Mouse (Mus musculus) heart, embryonic 10.5 days (tissue): ENCODE data around the gene Xrcc4. TPM values are rescaled to one million over a fixed set of nuclear protein-coding genes. Genes with fewer than 3 reads are reported as not detected.
"Not testable (repeated sequence)": the region's sequence is repeated elsewhere in the genome, so short reads cannot be mapped to it uniquely, and the experiment has no call there.

Experiments
- DNase-seq: peaks from one replicate; pipeline ENCODE4 v3.0.0-alpha.2; 2017; ENCODE audit warnings: low spot score
- H3K27ac ChIP-seq: fragments of 300-500 bp; sonication (generic); 2 replicates; pipeline ENCODE4 v1.5.1; 2016; ENCODE audit warnings: mild to moderate bottlenecking
- H3K27me3 ChIP-seq: fragments of 300-500 bp; sonication (generic); 2 replicates; pipeline ENCODE4 v1.6.1; 2016; ENCODE audit warnings: mild to moderate bottlenecking; ENCODE audit not compliant: poor library complexity, insufficient read depth, severe bottlenecking
- H3K36me3 ChIP-seq: fragments of 300-500 bp; sonication (generic); 2 replicates; pipeline ENCODE4 v1.6.1; 2016; ENCODE audit warnings: mild to moderate bottlenecking, moderate library complexity
- H3K4me1 ChIP-seq: fragments of 300-500 bp; sonication (generic); 2 replicates; pipeline ENCODE4 v1.6.1; 2016; ENCODE audit warnings: mild to moderate bottlenecking
- H3K4me3 ChIP-seq: fragments of 300-500 bp; sonication (generic); 2 replicates; pipeline ENCODE4 v1.5.1; 2016; ENCODE audit warnings: mild to moderate bottlenecking, moderate library complexity
- H3K9me3 ChIP-seq: fragments of 300-500 bp; sonication (generic); 2 replicates; pipeline ENCODE4 v1.6.1; 2016; ENCODE audit warnings: mild to moderate bottlenecking, moderate library complexity
- WGBS: fragments of 180-500 bp; shearing (Covaris S2); methylation state at CpG from one replicate; pipeline ENCODE4 v1.1.7; 2016; 5-methylcytosine and 5-hydroxymethylcytosine counted together
- polyA plus RNA-seq: library from polyadenylated mRNA; unstranded; fragments of >200 nt; fragmentation: Nextera tagmentation; extraction: Ambion mirVana; gene quantifications from 2 replicates; pipeline ENCODE4 v1.2.1, GENCODE M21; 2016

The Xrcc4 gene
- polyA plus RNA-seq, 1 experiment from 2014 or later, result 15.4 TPM

DNA sequence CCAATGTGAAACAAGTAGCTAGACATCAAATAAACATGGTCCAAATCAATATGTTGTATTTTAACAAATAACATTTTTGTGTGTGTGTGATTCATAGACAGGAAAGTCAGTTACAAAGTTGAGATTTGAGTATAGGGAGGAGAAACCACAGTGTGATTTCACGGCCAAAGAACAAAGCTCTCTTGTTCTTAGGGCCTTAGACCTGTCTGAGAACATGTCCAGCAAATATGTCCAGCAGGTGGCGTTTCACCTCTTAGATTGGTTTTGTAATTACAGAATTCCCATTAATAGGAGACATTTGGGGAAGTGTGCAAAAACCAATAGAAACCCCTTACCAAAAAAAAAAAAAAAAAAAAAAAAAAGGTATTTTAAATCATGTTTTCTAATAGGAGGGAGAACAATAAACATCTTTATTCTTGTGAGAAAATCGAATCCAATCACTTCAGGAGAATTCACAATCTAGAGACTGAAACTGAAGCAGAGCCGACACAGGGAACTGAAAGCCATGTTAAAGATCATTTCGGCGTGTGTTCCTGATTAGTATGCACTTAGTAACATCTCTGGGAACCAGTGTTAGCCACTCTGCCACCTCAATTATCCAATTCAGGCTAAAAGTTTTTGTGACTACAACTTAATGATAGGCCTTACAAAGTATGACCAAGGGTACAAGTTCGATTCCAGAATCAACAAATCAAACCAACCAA lies 310.0 kb downstream of the Xrcc4 start:
- Histone ChIP-seq H3K36me3 (no peaks in the 10 kb centered on the region), H3K4me3 (no peak overlapping the region), H3K9me3 (no peaks in the 10 kb centered on the region), H3K4me1 (no peaks in the 10 kb centered on the region), H3K27ac (no peak overlapping the region), H3K27me3 (no peaks in the 10 kb centered on the region)
- peak; percentile 80 for DNase-seq
- 59% methylated on average over 7 of the region's 7 CpGs for WGBS

DNA sequence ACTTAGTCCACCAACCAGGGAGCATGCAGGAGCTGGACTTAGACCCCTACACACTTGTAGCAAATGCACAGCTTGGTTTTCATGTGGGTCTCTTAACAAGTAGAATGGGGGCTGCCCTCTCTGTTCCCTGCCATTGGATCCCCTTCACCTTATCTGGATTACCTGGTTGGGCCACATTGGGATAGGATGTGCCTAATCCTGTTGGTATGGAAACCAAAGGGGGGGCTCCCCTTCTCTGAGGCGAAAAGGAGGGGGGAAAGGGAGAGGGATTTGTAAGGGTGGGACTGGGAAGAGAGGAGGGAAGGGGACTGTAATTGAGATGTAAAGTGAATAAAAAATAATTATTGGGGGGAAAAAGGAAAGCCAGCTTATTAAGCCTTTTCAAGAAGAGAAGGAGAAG lies 311.6 kb downstream of the Xrcc4 start:
- H3K27me3 ChIP-seq, result no peaks in the 10 kb centered on the region
- WGBS, result 50% methylated on average over 1 of the region's 1 CpGs
- no peaks in the 10 kb centered on the region for H3K9me3 ChIP-seq
- H3K4me3 ChIP-seq, result no peak overlapping the region
- no peak overlapping the region for H3K27ac ChIP-seq
- no peak for DNase-seq
- H3K36me3 ChIP-seq, result no peaks in the 10 kb centered on the region
- H3K4me1 ChIP-seq, result no peaks in the 10 kb centered on the region

DNA sequence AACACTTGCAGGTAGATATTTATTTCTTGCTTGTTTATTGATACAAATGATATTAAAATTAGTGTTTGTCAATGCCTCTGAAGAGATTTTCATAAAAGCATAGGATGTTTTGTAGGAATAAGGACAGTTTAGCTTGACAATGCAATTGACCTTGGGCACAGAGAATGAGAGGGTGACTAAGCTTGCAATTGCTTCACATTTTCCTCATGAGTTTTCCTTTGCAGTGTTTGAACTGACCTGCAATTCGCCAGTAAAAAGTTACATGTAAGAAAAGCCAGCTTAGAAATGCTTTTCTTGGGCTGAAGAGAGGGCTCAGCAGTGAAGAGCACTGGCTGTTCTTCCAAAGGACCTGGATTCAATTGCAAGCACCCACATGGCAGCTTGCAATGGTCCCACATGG lies 312.3 kb downstream of the Xrcc4 start:
- no peaks in the 10 kb centered on the region for H3K36me3 ChIP-seq
- H3K4me3 ChIP-seq, result no peak overlapping the region
- 88% methylated on average over 1 of the region's 1 CpGs for WGBS
- no peak overlapping the region for H3K27ac ChIP-seq
- H3K27me3 ChIP-seq, result no peaks in the 10 kb centered on the region
- no peaks in the 10 kb centered on the region for H3K9me3 ChIP-seq
- no peak for DNase-seq
- no peaks in the 10 kb centered on the region for H3K4me1 ChIP-seq

DNA sequence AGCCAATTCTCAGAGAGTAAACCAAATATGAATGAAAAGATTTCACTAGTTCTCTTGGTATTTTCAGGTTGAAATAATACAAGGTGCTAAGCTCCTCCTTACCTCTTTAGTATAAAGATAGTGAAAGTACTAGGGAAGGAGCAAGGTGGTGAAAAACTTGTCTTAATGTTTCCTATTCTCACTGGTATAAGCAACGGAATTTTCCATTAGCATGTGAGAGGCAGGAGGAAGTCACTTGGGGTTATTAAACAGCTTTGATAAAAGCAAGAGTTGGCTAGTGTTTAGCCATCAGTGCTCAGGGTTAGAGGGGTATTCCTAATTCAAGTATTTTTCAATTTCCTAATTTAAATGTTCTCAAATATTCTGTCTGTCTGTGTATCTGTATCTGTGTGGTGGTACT lies 322.9 kb downstream of the Xrcc4 start:
- WGBS, result 39% methylated on average over 1 of the region's 1 CpGs
- no peak overlapping the region for H3K4me3 ChIP-seq
- no peak for DNase-seq
- no peaks in the 10 kb centered on the region for H3K9me3 ChIP-seq
- H3K27ac ChIP-seq, result no peak overlapping the region
- H3K27me3 ChIP-seq, result no peaks in the 10 kb centered on the region
- no peaks in the 10 kb centered on the region for H3K36me3 ChIP-seq
- H3K4me1 ChIP-seq, result 0 out of 2 replicates have a peak, but pooled peaks cover 1% of the 10 kb centered on the region

DNA sequence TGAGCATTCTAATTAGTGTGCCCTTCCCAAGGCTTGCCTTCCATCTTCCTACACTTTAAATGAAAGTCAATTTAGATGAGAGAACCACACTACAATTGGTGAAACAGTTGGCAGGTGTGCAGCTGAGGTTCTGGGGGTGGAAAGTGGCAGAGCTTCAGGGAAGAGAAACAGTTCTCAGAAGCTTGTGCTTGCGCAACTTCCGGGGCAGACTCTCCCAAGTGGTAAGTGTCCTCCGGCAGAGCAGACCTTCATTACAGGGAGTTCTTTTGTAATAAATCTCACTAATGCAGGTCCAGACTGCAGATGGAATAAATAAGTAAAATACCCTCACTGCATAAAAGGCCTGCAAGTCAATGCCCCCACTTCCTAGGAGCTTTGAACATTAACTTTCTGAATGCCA lies 323.4 kb downstream of the Xrcc4 start:
- no peaks in the 10 kb centered on the region for H3K9me3 ChIP-seq
- H3K36me3 ChIP-seq, result no peaks in the 10 kb centered on the region
- 89% methylated on average over 3 of the region's 3 CpGs for WGBS
- no peak overlapping the region for H3K27ac ChIP-seq
- H3K4me3 ChIP-seq, result no peak overlapping the region
- no peak for DNase-seq
- H3K27me3 ChIP-seq, result no peaks in the 10 kb centered on the region
- H3K4me1 ChIP-seq, result peaks cover 5% of the 10 kb centered on the region; the same call in 1 of the 2 replicates

DNA sequence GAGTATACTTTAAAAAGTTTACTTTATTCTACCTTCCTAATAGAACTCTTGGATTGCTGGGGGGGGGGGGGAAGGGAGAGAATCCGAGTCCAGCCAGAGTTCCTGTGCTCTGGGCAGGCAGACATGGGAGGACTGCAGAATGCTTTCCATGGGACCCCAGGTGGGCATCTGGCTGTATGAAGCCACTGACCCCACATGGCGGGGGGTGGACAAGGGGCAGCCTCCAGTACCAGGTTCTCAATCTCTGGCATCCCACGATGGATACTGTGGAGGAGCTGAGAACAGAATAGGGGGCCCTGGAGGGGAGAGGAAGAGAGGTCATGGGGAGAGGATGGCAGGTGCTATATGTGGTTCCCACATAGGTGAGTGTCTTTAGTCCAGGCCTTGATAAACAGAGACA lies 327.1 kb downstream of the Xrcc4 start:
- H3K4me1 ChIP-seq, result peaks cover 16% of the 10 kb centered on the region; the same call in 1 of the 2 replicates
- H3K27ac ChIP-seq, result no peak overlapping the region
- WGBS, result 66% methylated on average over 3 of the region's 3 CpGs
- peak; percentile 68 for DNase-seq
- H3K27me3 ChIP-seq, result no peaks in the 10 kb centered on the region
- H3K9me3 ChIP-seq, result no peaks in the 10 kb centered on the region
- H3K4me3 ChIP-seq, result no peak overlapping the region
- H3K36me3 ChIP-seq, result no peaks in the 10 kb centered on the region

DNA sequence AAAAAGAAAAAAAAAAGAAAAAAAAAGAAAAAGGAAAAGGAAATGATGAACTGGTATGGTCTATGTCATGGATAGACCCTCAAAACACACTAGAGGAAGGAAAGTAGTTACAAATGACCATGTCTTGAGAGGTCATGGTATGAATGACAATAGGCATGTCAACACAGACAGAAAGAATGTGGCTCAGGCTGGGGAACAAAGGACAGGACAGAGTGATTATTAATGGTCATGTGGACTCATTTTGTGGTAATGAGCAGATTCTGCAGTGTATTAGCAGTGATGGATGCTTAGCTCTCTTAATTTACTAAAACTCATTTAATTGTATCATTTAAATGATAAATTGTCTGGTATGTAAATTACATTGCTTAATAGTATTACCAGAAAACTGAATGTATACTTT lies 333.1 kb downstream of the Xrcc4 start:
- Histone ChIP-seq H3K9me3 (no peaks in the 10 kb centered on the region), H3K27me3 (no peaks in the 10 kb centered on the region), H3K4me3 (no peak overlapping the region), H3K36me3 (no peaks in the 10 kb centered on the region), H3K4me1 (peaks cover 17% of the 10 kb centered on the region; the same call in 1 of the 2 replicates), H3K27ac (no peak overlapping the region)
- DNase-seq, result no peak

DNA sequence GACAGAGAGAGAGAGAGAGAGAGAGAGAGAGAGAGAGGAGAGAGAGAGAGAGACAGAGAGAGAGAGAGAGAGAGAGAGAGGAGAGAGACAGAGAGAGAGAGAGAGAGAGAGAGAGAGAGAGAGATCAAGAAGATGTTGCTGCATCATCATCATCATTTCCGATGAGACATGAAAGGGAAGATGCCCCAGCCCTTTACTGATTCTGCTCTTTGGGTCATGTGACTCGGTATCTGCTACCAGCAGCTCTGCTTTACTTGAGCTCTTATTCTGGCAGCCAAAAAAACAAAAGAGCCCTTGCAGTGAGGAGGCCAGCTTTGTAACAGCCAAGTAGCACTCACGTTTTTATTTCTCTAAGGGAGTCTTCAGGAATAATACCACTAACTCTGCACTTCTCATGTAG lies 338.8 kb downstream of the Xrcc4 start:
- 20% methylated on average over 3 of the region's 3 CpGs for WGBS
- not testable (repeated sequence) for H3K36me3 ChIP-seq, H3K27ac ChIP-seq, H3K9me3 ChIP-seq, H3K27me3 ChIP-seq, H3K4me3 ChIP-seq
- peaks cover 32% of the 10 kb centered on the region for H3K4me1 ChIP-seq
- peak; percentile 55 for DNase-seq

DNA sequence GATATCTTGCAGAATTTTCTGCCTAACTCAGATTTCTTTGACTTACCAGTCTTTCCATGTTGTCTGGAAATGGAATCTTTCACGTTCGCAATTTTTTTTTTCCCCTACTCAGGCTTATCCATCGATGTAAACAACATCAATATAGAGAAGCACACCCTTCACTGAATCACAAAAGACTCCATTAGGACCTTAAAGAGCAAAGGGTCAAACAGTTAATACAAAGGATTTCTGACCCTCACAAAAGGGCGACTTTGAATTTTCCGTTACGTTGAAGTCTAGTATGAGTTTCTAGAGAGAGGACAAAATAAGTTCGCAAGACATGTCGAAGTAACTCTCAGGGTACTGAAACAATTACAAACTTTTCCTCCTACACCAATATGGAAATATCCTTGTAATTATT lies 346.2 kb downstream of the Xrcc4 start:
- DNase-seq, result no peak
- no peaks in the 10 kb centered on the region for H3K27me3 ChIP-seq
- no peaks in the 10 kb centered on the region for H3K36me3 ChIP-seq
- H3K4me1 ChIP-seq, result peaks cover 26% of the 10 kb centered on the region
- peak overlapping the region; percentile 95 for H3K27ac ChIP-seq
- peak overlapping the region; percentile 75 for H3K4me3 ChIP-seq
- no peaks in the 10 kb centered on the region for H3K9me3 ChIP-seq
- 15% methylated on average over 8 of the region's 8 CpGs for WGBS

DNA sequence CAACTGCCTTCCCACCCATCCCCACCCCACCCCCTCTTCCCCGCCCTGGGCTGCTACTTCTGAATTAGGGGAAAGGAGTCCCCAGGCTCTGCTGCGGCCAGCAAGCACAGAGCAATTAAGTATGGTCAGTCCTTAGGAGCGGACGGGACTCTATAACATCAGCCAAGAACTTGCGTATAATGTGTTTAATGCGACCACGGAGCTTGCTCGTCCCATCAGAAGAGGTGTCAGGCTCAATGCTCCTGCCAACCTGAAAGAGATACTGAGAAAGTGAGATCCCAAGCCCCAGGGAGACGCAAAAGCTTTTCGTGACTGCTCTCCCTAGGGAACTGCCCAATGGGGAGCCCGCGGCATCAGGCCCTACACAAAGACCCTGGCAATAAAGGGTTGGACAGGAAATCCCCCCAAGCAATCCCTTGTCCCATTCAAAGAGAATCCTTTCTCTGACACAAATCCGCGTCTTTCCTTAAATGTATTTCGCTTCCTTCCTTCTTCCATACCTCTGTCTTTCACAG lies 346.7 kb downstream of the Xrcc4 start:
- Histone ChIP-seq H3K36me3 (no peaks in the 10 kb centered on the region), H3K4me1 (peaks cover 24% of the 10 kb centered on the region), H3K27ac (peak overlapping the region; percentile 95), H3K9me3 (no peaks in the 10 kb centered on the region), H3K4me3 (peak overlapping the region; percentile 75), H3K27me3 (no peaks in the 10 kb centered on the region)
- 1% methylated on average over 15 of the region's 15 CpGs for WGBS
- no peak for DNase-seq

DNA sequence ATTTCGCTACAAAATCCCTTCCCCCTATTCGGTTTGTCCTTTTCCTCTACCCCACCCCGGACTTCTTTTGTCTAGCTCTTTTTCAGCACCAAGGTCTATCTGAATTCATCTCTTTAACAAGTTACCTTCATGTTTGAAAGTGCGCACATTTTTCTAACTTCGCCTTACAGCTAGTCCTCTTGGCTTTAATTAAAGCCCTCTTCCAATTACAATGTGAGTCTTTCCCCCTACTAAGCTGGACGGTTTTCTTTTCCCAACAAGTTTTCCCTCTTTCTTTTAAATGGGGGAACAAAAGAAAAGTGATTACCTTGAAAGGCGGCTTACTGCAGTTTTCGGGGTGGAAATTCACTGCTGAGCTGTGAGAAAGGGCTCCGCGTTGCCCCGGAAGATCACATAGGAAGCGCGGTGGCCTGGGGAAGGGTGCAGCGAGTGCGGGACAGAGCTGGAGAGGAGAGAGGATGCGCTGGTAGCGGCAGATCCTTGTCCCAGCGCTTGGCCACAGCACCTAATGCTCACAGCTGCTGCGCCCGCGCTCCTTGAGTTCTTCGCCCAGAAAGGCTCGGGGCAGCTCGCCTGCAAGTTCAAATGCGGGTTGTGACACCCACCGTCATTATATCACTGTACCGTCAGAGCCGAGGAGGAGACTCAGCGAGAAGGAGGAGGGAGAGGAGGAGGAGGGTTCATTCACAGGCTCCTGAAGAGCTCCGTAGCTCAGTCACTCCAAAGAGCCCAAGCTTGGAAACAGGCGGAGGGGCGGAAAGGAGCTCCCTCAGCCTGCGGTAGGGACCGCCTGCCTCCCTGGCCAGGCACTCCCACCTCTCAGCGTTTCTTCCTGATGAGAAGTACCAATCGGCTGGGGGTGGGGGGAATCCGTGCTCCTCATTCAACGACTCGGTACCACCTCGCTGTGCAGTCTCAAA lies 347.4 kb downstream of the Xrcc4 start, which contains the start of gene Vcan:
Gene Vcan, minus strand, starts transcription at position 744 of the 920 bp plus-strand sequence.
- Histone ChIP-seq H3K9me3 (no peaks in the 10 kb centered on the region), H3K4me1 (peaks cover 21% of the 10 kb centered on the region), H3K27me3 (no peaks in the 10 kb centered on the region), H3K4me3 (peak within 1 kb of the TSS; percentile 75), H3K27ac (peak within 1 kb of the TSS; percentile 95), H3K36me3 (no peaks in the 10 kb centered on the region)
- DNase-seq, result peak; percentile 91
- under 1% methylated on average over 40 of the region's 40 CpGs for WGBS

DNA sequence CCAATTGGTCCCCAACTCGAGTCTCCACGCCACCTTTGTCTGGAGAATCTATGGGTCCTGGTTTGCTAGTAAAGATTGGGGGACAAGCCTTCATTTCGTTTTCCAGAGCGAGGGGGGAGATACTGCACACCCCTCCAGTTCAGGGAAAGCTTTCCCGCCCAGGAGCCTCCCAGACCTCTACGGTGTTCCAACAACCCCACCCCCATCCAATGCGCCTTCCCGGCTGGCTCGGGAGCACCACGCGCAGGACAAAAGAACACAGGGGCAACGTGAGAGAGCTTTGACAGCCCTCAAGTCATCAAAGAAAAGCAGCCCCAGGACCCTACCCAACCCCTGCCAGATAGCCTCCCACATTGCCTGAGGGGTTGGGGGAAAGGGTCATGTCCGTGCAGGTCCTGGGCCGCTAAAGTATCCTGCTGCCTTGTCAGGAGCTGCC lies 348.3 kb downstream of the Xrcc4 start:
- Histone ChIP-seq H3K9me3 (no peaks in the 10 kb centered on the region), H3K4me1 (peaks cover 18% of the 10 kb centered on the region), H3K27ac (peak overlapping the region; percentile 95), H3K36me3 (no peaks in the 10 kb centered on the region), H3K27me3 (no peaks in the 10 kb centered on the region), H3K4me3 (peak overlapping the region; percentile 75)
- under 1% methylated on average over 14 of the region's 14 CpGs for WGBS
- DNase-seq, result peak; percentile 85
